Mouse (Mus musculus): ENCODE measurements at regions not wholly inside any gene's neighbourhood (a gene's known extent, or its start where the extent isn't known, plus 50 kb on each side); places are given as distances from the start of the nearest gene placed in this dataset.

- no peak for DNase-seq (ENCODE audit: low spot score in 2 of 2)
These were observed 76.9 kb downstream of the Pxdc1 start for GRCm38 (mm10) chr13:34576392-34576791.

GRCm38 (mm10) chr13:34575997-34576314, 77.3 kb downstream of the Pxdc1 start:
- peak; percentile 14 to 63 for DNase-seq (ENCODE audit: low spot score in 2 of 2)

DNA sequence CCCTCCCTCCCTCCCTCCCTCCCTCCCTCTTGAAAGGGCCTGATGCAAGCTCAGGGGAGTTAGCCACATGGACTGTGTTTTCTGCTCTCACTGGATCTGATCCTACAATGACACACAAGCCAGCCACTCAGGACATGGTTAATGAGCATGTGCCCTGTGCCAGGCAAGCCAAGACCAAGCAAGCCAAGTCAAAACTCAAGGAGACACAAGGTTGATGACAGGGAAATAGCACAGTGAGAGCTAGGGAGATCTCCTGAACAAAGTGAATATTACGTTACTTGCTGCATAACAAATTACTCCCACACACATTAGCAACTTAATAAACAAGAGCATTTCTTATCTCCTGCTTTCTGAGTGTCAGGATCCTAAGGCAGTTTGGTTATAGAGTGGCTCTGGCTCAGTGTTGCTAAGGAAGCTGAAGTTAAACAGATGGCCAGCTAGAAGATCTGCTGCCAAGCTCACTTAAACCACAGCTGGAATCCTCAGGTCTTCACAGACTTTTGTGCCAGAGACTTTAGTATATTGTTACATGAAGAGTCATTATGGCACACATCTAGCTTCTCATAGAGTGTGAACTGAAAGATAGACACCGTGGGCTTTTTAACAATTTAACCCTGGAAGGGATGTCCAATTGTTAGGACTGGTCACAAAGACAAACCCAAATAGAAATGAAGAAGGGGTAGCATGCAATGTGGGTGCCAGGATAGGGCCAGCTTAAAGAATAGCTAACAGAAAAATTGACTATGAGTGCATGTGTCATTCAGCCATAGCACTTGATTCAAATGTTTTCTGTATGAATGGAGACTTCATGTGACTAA, 77.9 kb downstream of the Pxdc1 start:
- DNase-seq (ENCODE audit: low spot score in 2 of 2) = peak; percentile 6 to 28

DNA sequence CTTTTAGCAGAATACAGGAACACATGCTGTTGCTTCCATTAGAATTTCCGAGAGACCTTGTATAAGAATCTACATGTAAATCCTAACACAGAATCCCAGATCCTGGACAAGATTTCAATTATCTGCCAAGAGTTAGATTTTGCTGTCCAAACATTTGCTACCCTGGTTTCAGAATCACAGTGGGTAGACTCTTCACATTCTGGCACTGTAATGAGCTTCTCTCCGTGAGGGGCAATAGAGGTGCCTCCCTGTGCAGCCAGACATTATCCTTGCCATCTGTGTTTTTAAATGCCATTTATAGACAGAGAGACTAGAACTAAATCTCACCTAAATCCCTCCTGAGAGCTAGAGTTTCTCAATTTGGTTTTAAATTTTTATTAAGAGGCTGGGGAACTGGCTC, 84.0 kb downstream of the Pxdc1 start:
- DNase-seq (ENCODE audit: low spot score in 2 of 2) = no peak

GRCm38 (mm10) chr13:34566687-34567086, 86.6 kb downstream of the Pxdc1 start:
- no peak for DNase-seq (ENCODE audit: low spot score in 2 of 2)

GRCm38 (mm10) chr13:34550130-34550884, 103.0 kb downstream of the Pxdc1 start:
- no peak for DNase-seq (ENCODE audit: low spot score in 2 of 2)

DNA sequence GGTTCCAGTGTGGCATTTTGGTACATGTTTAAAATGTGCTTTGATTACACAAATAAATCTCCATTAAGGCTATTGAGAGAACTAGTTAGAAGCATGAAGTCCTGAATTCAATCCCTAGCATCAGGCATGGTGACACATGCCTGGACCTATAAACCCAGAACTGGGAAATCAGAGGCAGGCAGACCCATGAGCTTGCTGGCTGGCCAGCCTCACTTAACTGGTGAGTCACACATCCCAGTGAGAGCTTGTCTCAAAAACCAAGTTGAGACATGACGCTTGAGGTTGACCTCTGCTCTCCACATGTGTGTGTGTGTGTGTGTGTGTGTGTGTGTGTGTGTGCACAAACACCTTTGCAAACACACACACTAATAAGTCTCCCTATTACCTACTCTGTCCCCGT, 112.6 kb downstream of the Pxdc1 start:
- no peak for DNase-seq (ENCODE audit: low spot score in 2 of 2)

DNA sequence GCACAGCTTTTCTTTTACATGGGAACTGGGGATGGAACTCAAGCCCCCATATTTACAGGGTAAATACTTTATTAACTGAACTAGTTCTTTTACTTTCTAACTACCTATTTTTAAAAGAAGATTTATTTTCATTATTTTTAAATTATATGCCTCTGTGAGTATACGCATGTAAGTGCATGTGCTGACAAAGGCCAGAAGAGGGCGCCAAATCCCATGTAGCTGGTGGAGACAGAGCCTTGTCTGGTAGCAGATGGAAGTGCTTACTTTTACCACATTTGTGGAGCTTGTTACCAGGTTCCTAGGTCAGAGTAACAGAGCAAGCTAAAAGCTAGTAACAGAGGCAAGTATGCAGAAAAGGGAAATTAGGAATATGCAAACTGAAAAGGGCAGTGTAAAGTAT, 119.4 kb downstream of the Pxdc1 start:
- no peak for DNase-seq (ENCODE audit: low spot score in 2 of 2)

DNA sequence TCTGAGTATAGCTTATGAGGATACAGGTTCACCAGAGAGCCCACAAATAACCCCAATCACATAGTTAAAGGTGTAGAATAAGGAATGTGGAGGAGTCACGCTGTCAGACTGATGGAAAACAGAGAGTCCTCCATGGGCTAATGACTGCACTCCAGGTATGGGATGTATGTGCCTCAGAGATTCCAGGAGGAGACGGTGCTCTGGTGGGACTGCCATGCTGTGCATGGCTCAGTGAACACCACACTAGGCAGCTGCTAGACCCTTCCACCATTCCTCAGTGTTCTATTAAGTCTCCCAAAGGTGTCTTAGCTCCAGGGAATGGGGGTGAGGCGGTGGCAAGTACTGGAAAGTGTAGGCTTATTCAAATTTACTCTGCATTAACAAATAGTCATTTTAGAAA, 142.0 kb downstream of the Pxdc1 start:
- no peak for DNase-seq (ENCODE audit: low spot score in 2 of 2)

GRCm38 (mm10) chr13:34507224-34507623, 146.1 kb downstream of the Pxdc1 start:
- DNase-seq (ENCODE audit: low spot score in 2 of 2) = no peak

DNA sequence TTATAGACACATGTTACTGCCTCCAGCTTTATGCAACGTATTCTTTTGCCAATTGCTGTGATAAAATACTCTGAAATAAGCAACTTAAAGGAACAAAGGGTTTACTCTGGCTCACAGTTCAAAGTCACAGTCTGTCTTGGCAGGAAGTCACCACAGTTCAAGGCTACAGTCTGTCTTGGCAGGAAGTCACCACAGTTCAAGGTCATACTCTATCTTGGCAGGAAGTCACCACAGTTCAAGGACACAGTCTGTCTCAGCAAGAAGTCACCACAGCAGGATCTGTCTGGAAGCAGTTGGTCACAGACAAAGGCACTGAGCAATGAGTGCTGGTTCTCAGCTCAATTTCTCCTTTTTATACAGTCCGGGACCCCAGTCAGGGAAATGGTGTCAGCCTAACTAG, 147.4 kb downstream of the Pxdc1 start:
- DNase-seq (ENCODE audit: low spot score in 2 of 2) = no peak

DNA sequence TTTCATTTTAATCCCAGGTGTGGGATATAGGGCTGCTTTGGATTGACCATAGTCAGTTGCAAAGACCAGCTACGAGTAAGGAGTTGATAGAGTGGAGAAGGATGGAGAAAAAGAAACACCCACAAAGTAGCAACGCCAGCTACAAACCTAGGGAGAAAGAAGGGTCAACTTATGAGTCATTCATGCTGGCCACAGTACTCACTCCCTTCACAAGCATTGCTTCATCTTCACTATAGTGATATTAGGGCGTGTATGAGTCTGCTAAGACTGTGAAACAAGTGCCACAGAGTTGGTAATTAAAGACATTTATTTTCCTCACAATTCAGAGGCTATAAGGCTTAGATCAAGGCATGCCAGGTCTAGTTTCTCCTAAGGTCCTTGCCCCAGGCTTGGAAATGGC, 148.4 kb downstream of the Pxdc1 start:
- no peak for DNase-seq (ENCODE audit: low spot score in 2 of 2)

DNA sequence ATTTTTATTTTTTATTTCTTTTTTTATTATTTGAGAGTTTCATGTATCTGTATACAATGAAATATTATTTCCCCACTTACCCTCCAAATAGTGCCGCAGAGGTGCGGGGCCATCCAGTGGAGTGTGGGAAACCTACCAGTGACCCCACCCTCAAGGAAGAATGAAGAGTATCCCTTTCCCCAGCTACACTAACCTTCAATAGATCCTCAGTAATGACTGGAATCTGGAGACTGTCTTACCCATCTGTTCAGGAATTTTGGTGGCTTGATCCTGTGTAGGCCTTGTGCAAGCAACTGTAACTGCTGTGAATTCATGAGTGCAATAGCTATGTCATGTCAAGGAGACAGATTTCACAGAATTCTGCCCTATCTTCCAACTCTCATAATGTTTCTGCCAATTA, 153.9 kb upstream of the Slc22a23 start:
- no peak for DNase-seq (ENCODE audit: low spot score in 2 of 2)

DNA sequence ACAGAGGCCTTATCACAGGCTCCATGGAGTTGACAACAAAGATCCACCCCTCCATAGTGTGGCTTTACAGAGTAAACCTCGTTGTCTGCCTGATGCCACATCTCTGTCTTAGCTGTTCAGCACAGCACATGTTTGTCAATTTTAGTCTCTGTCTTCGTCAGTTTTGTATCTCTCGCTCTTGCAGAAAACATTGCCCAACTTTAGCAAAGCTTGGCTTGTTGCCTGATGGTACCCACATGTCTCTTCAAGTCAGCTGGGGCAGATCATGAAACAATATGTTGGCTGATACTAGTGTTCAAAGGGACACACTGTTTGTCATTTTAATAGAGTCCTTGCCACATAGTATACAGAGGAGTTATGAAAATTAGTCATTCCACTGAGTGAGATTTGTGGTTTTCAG, 152.7 kb upstream of the Slc22a23 start:
- DNase-seq (ENCODE audit: low spot score in 2 of 2) = no peak

- DNase-seq (ENCODE audit: low spot score in 2 of 2) = no peak
These were observed 139.8 kb upstream of the Slc22a23 start for GRCm38 (mm10) chr13:34484831-34485230.

DNA sequence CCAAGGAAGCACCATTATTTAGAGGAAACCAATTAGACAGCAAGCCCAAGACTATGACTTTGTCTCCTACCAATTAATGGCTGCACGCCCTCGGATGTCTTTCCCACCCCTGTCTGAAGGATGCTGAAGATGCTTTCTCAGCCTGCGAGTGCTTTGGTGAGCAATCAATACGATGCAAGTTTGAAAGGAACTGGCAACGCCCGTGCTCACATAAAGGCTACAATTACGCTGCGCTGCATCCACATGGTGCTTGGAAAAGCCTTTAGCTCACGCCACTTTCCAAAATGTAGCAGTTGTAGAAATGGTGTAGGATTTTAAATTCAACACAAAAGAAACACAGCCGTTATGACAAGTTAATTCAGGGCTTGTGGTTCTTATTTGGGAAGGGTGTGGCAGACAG, 136.5 kb upstream of the Slc22a23 start:
- DNase-seq (ENCODE audit: low spot score in 2 of 2) = no peak

GRCm38 (mm10) chr13:34470410-34470809, 125.4 kb upstream of the Slc22a23 start:
- DNase-seq (ENCODE audit: low spot score in 2 of 2) = no peak

- DNase-seq (ENCODE audit: low spot score in 2 of 2) = no peak
These were observed 124.6 kb upstream of the Slc22a23 start for GRCm38 (mm10) chr13:34469568-34469967.

GRCm38 (mm10) chr13:34468132-34468748, 123.3 kb upstream of the Slc22a23 start:
- DNase-seq (ENCODE audit: low spot score in 2 of 2) = no peak

GRCm38 (mm10) chr13:34465862-34466430, 121.0 kb upstream of the Slc22a23 start:
- DNase-seq (ENCODE audit: low spot score in 2 of 2) = no peak

- DNase-seq (ENCODE audit: low spot score in 2 of 2) = no peak
These were observed 120.5 kb upstream of the Slc22a23 start for GRCm38 (mm10) chr13:34465456-34465855.

DNA sequence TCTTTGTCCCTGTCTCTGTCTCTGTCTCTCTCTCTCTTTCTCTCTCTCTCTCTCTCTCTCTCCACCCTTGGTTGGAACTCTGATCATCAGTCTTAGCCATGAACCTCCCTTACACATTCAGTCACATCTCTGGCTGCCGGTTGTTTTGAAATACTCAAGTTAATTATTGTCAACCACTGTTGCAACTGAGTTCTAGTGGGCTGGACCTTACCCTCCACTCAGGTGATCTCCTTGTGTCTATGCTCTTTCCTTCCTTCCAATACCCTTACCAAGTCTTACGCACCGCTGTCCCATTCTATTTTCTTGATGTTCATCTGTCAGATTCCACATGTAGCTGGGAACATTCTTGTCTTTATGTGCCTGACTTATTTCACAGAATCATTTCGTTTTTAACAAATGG, 119.2 kb upstream of the Slc22a23 start:
- no peak for DNase-seq (ENCODE audit: low spot score in 2 of 2)

Data from frontal cortex, postnatal 36 days (tissue).